In genomic region chr4:42675415-42675814, GRCm38 (mm10) we compare ENCODE assay signal across 18 mouse cellular contexts. TPM values are rescaled to one million over a fixed set of nuclear protein-coding genes. Genes with fewer than 3 reads are reported as not detected.
"Had no signal": no experiment of that assay in that cellular context is flagged by ENCODE, and none has a peak within 500 bp of the region (broad histone marks: within the 10 kb centered on the region; RNA-seq: fewer than 3 reads in every experiment).

No protein-coding gene starts in this region.

RNA-seq across cellular contexts. Expression of gene Il11ra2, which starts 13.7 kb away (rescaled TPM):
- polyA plus RNA-seq: cerebellum, adult 2 months; embryonic facial prominence, embryonic 10.5 days; embryonic facial prominence, embryonic 11.5 days; embryonic facial prominence, embryonic 12.5 days; embryonic facial prominence, embryonic 13.5 days; embryonic facial prominence, embryonic 15.5 days; erythroblast, embryonic 14.5 days; forebrain, embryonic 10.5 days; forebrain, embryonic 11.5 days; forebrain, embryonic 12.5 days; forebrain, embryonic 13.5 days; forebrain, embryonic 14.5 days; forebrain, embryonic 15.5 days; forebrain, embryonic 16.5 days; forebrain, postnatal 0 days had no signal

RNA-seq across cellular contexts. Expression of gene Ccl27b, which starts 20.4 kb away (rescaled TPM):
- polyA plus RNA-seq: embryonic facial prominence, embryonic 10.5 days; embryonic facial prominence, embryonic 11.5 days; embryonic facial prominence, embryonic 12.5 days; embryonic facial prominence, embryonic 13.5 days; embryonic facial prominence, embryonic 14.5 days; embryonic facial prominence, embryonic 15.5 days; erythroblast, embryonic 14.5 days; forebrain, embryonic 10.5 days; forebrain, embryonic 11.5 days; forebrain, embryonic 12.5 days; forebrain, embryonic 13.5 days; forebrain, embryonic 14.5 days; forebrain, embryonic 15.5 days; forebrain, embryonic 16.5 days; forebrain, postnatal 0 days; gonadal fat pad, adult 2 months; heart, adult 2 months had no signal

RNA-seq across cellular contexts. Expression of gene Gm2564, which starts 45.9 kb away (rescaled TPM):
- polyA plus RNA-seq: embryonic facial prominence, embryonic 10.5 days; embryonic facial prominence, embryonic 11.5 days; embryonic facial prominence, embryonic 12.5 days; embryonic facial prominence, embryonic 13.5 days; embryonic facial prominence, embryonic 15.5 days; erythroblast, embryonic 14.5 days; forebrain, embryonic 10.5 days; forebrain, embryonic 11.5 days; forebrain, embryonic 12.5 days; forebrain, embryonic 13.5 days; forebrain, embryonic 14.5 days; forebrain, embryonic 15.5 days; forebrain, embryonic 16.5 days; forebrain, postnatal 0 days had no signal

RNA-seq across cellular contexts. Expression of gene 4930578G10Rik, which starts 59.9 kb away (rescaled TPM):
- polyA plus RNA-seq: embryonic facial prominence, embryonic 11.5 days; embryonic facial prominence, embryonic 14.5 days; embryonic facial prominence, embryonic 15.5 days; erythroblast, embryonic 14.5 days; forebrain, embryonic 16.5 days; gonadal fat pad, adult 2 months; heart, adult 2 months had no signal
